Mouse (Mus musculus) gonadal fat pad, adult 2 months (tissue): Measurements from ENCODE around the gene Txnip. TPM values are rescaled to one million over a fixed set of nuclear protein-coding genes. Genes with fewer than 3 reads are reported as not detected.

ENCODE experiments used
- DNase-seq: peaks from one replicate; pipeline ENCODE4 v3.0.0-alpha.2; 2012; ENCODE audit warnings: low read depth
- polyA plus RNA-seq: library from polyadenylated mRNA; depleted of rRNA; stranded (reverse); fragments of >200 nt; gene quantifications from 2 replicates; pipeline ENCODE4 v1.2.3, GENCODE M21; 2012

The Txnip gene
- polyA plus RNA-seq, 1 experiment, result 966 TPM

GRCm38 (mm10) chr3:96551890-96552289 lies 5.9 kb upstream of the Txnip start:
- no peak for DNase-seq

- no peak for DNase-seq
Measured at GRCm38 (mm10) chr3:96553601-96554000, 4.2 kb upstream of the Txnip start.

GRCm38 (mm10) chr3:96554251-96554650 lies 3.5 kb upstream of the Txnip start:
- DNase-seq, result no peak

GRCm38 (mm10) chr3:96555041-96555596 lies 2.6 kb upstream of the Txnip start:
- no peak for DNase-seq

- no peak for DNase-seq
Measured at GRCm38 (mm10) chr3:96555999-96556614, 1.6 kb upstream of the Txnip start.

GRCm38 (mm10) chr3:96556651-96557635 lies 814 bp upstream of the Txnip start:
- no peak for DNase-seq

GRCm38 (mm10) chr3:96558159-96558558 lies 402 bp downstream of the Txnip start:
- DNase-seq, result no peak

- DNase-seq, result no peak
Measured at GRCm38 (mm10) chr3:96558668-96559196, 975 bp downstream of the Txnip start.

- no peak for DNase-seq
Measured at GRCm38 (mm10) chr3:96559398-96559910, 1.7 kb downstream of the Txnip start.

GRCm38 (mm10) chr3:96559911-96560850 lies 2.4 kb downstream of the Txnip start:
- DNase-seq, result no peak

GRCm38 (mm10) chr3:96560881-96561668 lies 3.3 kb downstream of the Txnip start:
- no peak for DNase-seq

- DNase-seq, result no peak
Measured at GRCm38 (mm10) chr3:96561946-96562681, 4.4 kb downstream of the Txnip start.

GRCm38 (mm10) chr3:96563267-96563666 lies 5.5 kb downstream of the Txnip start:
- DNase-seq, result no peak

- no peak for DNase-seq
Measured at GRCm38 (mm10) chr3:96563911-96564632, 6.3 kb downstream of the Txnip start.

GRCm38 (mm10) chr3:96564633-96565032 lies 6.9 kb downstream of the Txnip start:
- DNase-seq, result no peak

- no peak for DNase-seq
Measured at GRCm38 (mm10) chr3:96565105-96565504, 7.3 kb downstream of the Txnip start.

- no peak for DNase-seq
Measured at GRCm38 (mm10) chr3:96566661-96567450, 9.1 kb downstream of the Txnip start.

- DNase-seq, result no peak
Measured at GRCm38 (mm10) chr3:96568605-96569004, 10.8 kb downstream of the Txnip start.
